Mouse (Mus musculus) retina, postnatal 1 day (tissue): ENCODE data around the gene Srek1ip1.
A peak's percentile ranks its signal among the peaks of the same experiment; 100 is the strongest.

ENCODE experiments used
- DNase-seq: peaks from one replicate; pipeline ENCODE4 v3.0.0-alpha.2; 2012

Gene Srek1ip1

DNA sequence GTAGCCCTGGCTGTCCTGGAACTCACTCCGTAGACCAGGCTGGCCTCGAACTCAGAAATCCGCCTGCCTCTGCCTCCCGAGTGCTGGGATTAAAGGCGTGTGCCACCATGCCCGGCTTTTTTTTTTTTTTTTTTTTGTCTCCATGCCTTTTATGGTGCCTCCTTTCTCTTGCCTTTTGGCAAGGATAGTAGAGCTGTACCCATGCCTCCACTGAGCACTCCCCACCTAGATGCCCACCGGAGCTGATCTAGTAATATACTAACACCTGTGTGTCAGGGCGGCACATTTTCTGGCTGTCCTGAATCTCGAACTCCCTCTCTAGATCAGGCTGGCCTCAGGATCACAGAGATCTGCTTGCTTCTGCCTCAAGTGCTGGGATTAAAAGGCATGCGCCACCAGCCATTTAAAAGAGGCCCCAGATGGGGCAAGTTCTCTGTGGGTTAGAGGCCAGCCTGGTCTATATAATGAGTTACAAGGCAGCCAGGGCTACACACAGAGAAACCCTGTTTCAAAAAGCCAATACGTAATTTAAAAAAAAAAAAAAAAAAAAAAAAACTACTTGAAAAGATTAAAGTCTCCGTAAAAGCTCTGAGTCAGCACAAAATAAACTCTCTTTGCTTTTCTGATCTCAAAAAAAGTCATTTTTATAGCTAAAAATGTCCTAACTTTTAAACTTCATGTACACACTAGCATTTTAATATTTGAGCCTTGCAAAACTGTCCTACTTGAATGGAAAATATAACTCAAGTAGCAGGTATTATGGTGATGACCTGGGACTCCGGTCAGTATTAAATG is 51.2 kb downstream of the Srek1ip1 start:
- DNase-seq, result no peak

DNA sequence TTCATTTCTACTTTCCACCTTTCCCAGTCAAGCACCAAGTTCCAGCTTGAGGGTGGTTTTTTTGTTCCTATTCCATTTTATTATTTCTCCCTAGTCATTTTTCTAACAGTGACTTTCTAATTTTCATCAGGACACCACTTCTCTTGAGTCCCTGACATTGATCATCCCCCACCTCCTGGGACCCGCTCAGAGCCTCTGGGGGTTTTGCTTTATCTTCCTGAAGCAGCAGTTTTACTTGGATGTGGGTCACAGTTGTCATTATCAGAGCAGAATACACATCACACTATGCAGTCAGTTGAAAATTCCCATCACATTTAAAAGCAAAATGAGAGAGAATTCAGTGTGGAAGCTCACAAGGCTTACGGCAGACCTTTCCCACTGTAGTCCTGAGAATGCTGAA is 61.4 kb downstream of the Srek1ip1 start:
- no peak for DNase-seq

DNA sequence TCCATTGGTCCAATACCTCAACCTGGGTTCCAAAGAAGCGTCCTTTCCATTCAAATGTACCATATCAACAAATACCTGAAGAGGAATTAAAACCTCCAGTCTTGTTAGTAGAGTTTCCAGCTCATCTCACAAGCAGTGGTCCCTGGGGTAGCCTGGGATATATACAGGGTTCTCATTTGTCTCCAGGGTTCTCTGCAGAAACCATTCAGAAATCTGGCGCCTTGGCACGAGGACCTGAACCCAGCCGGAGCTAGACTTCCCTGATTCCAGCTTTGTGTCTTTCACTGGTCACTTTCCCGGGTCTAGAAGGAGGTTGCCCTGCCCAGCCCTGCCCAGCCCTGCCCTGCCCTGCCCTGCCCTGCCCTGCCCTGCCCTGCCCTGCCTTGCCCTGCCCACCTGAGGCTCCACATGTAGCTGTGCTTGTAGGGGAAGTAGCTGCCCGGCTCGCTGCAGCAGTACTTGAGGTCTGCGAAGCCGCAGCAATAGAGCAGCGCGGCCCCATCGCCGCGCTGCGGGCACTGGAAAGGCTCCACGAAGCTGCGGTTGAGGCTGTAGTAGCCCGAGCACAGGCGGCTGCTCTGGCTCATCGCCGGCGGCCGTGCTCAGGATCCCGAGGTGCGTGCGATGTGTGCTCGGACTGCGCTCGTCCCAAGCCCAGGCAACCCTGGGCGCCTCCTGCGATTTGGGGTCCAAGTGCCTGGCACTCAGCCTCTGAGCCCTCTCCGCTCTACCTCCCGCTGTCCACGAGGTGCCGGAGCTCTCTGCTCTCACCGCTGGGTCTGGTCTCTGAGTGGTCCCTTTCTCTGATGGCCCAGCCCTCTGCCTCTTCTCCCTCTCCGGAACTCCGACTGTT is 71.1 kb downstream of the Srek1ip1 start, which contains the start of gene Shisal2b:
Gene Shisal2b, minus strand, starts transcription at position 767 of the 853 bp plus-strand sequence.
- peak; percentile 60 for DNase-seq

DNA sequence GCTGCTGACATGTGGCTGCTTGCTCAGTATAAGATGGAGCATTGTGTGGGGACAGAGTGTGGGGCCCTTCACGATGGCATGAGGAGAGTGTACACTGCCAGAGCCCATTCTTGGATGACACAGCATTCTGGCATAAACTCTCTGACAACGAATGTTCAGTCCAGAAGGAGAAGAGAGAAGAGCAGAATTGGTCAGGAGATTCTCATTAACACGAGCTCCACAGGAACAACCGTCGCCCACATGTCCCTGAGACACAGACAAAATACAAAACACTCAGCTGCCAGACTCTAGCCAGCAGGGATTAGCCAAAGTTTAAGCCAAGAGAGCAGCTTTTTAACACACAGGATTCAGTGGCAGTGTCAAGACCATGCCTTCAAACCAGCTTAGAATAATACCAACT is 74.4 kb downstream of the Srek1ip1 start:
- no peak for DNase-seq

DNA sequence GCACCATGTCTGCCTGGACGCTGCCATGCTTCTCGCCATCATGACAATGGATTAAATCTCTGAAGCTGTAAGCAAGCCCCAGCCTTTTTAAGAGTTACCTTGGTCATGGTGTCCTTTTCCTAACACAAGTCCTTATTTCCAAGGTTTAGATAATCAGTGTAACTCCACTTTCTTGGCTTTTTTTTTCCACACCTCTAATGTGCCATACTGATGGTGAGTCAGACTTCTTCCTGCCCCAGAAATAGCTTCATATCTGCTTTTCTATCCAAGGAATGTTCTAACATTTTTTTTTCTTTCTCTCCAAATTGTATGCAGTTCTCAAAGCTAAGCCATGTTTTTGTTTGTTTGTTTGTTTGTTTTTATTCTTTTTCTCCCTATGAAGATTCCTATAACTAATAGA is 77.6 kb downstream of the Srek1ip1 start:
- no peak for DNase-seq

DNA sequence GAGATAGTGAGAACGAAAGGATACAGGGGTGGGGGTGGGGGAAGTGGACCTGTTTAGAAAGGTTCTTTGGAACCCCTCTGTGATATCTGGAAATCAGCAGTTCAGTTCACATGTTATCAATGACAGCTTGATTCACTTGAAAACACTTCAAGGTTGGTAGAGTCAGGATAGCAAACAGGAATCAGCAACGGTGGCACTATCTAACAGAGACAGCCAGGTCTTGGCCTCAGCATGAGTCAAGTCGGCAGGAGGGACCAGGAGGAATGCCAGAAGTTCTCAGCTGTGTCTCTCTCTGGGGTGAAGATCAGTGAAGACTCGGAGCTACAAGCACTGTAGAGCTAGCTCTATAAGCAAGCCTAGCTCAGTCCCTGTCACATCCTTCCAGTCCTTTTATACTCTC is 86.2 kb downstream of the Srek1ip1 start:
- DNase-seq, result no peak

DNA sequence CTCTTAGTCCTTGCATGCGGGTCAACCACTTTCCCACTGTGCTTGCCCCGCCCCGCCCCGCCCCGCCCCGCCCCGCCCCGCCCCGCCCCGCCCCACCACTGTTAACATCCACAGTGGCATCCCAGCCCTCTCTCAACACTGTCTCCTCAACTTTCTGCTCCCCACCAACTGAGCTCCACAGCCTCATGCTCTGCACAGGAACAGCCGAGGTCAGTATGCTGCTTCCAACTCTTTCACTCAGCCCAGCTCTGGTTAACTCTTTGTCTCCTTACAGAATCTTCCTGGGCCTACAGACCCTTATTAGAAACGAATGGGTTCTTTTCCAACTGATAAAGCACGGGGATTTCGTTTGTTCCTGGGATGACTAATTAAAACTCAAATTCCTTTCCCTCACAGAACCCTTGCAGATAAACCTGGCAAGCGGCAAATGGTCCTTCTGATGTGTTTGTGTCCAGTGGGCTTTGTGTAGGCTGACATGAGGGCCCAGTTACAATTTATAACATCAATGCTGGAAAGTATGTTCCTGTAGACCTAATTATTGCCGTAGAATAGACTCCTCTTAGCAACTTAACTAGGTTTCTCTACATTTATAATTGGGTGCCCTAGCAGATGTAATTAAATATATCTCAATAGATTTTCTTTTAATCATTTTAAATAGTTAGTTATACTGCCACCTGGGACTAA is 91.4 kb downstream of the Srek1ip1 start:
- DNase-seq, result no peak

DNA sequence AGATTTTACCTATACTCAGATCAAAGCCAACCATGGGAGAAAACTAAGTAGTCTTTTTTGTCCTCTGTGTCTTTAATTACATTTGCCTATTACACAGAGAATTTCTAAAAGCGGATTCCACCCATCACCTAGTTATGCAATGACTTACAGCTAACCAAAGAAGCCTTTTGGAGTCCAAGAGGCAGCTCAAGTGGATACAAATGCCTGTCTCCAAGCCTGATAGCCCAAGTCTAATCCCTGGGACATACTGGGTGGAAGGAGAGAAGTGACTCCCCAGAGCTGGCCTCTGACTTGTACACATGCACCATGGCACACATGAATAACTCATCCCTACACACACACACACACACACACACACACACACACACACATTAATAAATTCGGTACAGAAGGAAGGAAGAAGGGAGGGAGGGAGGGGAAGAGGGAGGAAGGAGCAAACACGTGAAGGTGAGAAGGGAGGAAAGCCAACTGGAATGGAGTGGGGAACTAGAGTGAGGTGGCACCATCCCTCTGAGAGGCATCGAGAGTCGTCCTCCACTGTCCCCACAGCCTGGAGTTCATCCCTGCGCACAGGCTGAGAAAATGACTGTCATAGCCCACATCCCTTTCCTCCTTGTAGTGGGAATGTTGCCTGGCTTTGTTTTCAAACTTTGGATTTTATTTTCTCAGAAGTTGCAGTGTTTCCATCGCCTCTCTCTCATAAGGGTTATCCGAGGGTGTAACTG is 94.2 kb downstream of the Srek1ip1 start:
- DNase-seq, result no peak
